Mouse (Mus musculus) kidney, embryonic 16.5 days (tissue): ENCODE measurements around the gene Gm20388. TPM values are rescaled to one million over a fixed set of nuclear protein-coding genes. Genes with fewer than 3 reads are reported as not detected.

Experiments used
- ATAC-seq: fragments of 200-750 bp; cut with Nextera tagmentation; 2 replicates; pipeline ENCODE4 v1.8.0; 2017; ENCODE audit warnings: moderate TSS enrichment; ENCODE audit not compliant: low FRiP score, low TSS enrichment
- H3K27ac ChIP-seq: fragments of 300-500 bp; sonication (generic); 2 replicates; pipeline ENCODE4 v1.5.1; 2014; ENCODE audit warnings: low read length
- H3K27me3 ChIP-seq: fragments of 300-500 bp; sonication (generic); 2 replicates; pipeline ENCODE4 v1.6.1; 2014; ENCODE audit warnings: low read length, control low read depth, mixed read lengths; ENCODE audit not compliant: insufficient read depth
- H3K36me3 ChIP-seq: fragments of 300-500 bp; sonication (generic); 2 replicates; pipeline ENCODE4 v1.6.1; 2014; ENCODE audit warnings: low read length, control low read depth, mixed read lengths; ENCODE audit not compliant: insufficient read depth
- H3K4me1 ChIP-seq: fragments of 300-500 bp; sonication (generic); 2 replicates; pipeline ENCODE4 v1.6.1; 2014; ENCODE audit warnings: low read length, control low read depth, mixed read lengths; ENCODE audit not compliant: insufficient read depth
- H3K4me2 ChIP-seq: fragments of 300-500 bp; sonication (generic); replicated peaks from 2 replicates; pipeline ENCODE4 v1.6.1; 2014; ENCODE audit warnings: low read depth, low read length
- H3K4me3 ChIP-seq: fragments of 300-500 bp; sonication (generic); 2 replicates; pipeline ENCODE4 v1.5.1; 2014; ENCODE audit warnings: mild to moderate bottlenecking, low read length
- H3K9ac ChIP-seq: fragments of 300-500 bp; sonication (generic); replicated peaks from 2 replicates; pipeline ENCODE4 v1.6.1; 2014; ENCODE audit warnings: low read length
- H3K9me3 ChIP-seq: fragments of 300-500 bp; sonication (generic); 2 replicates; pipeline ENCODE4 v1.6.1; 2016; ENCODE audit warnings: low read length, control low read depth
- WGBS: fragments of 180-500 bp; shearing (Covaris S2); extraction: QIAGEN DNeasy Blood & Tissue Kit; methylation state at CpG from one replicate; pipeline ENCODE4 v1.1.7; 2014; 5-methylcytosine and 5-hydroxymethylcytosine counted together
- polyA plus RNA-seq: library from polyadenylated mRNA; unstranded; fragments of >200 nt; fragmentation: Nextera tagmentation; extraction: Ambion mirVana; gene quantifications from 2 replicates; pipeline ENCODE4 v1.2.1, GENCODE M21; 2015

Gm20388 gene
- polyA plus RNA-seq, 1 experiment from 2014 or later: 7.7 TPM

- H3K4me3 ChIP-seq: no peak overlapping the region
- WGBS: 83% methylated on average over 16 of the region's 16 CpGs
Measured at GRCm38 (mm10) chr8:122646337-122646736, 2735.7 kb downstream of the Gm20388 start.

GRCm38 (mm10) chr8:122648192-122648970 lies 2737.7 kb downstream of the Gm20388 start:
- Histone ChIP-seq H3K4me3 (no peak overlapping the region), H3K9ac (no peak overlapping the region), H3K27me3 (no peaks in the 10 kb centered on the region), H3K36me3 (no peaks in the 10 kb centered on the region), H3K9me3 (no peaks in the 10 kb centered on the region), H3K4me1 (peaks cover 15% of the 10 kb centered on the region; the same call in 1 of the 2 replicates), H3K27ac (no peak overlapping the region), H3K4me2 (no peak overlapping the region)
- ATAC-seq: no peak
- WGBS: 55% methylated on average over 15 of the region's 15 CpGs

More at GRCm38 (mm10) chr8:122646337-122646736, 2735.7 kb downstream of the Gm20388 start:
- no peak for ATAC-seq
- H3K9ac ChIP-seq: no peak overlapping the region
- no peaks in the 10 kb centered on the region for H3K27me3 ChIP-seq
- H3K36me3 ChIP-seq: no peaks in the 10 kb centered on the region
- no peak overlapping the region for H3K27ac ChIP-seq
- no peak overlapping the region for H3K4me2 ChIP-seq
- H3K4me1 ChIP-seq: peaks cover 8% of the 10 kb centered on the region; the same call in 1 of the 2 replicates
- H3K9me3 ChIP-seq: no peaks in the 10 kb centered on the region

- no peaks in the 10 kb centered on the region for H3K27me3 ChIP-seq
- H3K9me3 ChIP-seq: no peaks in the 10 kb centered on the region
- WGBS: 80% methylated on average over 16 of the region's 16 CpGs
- H3K4me2 ChIP-seq: no peak overlapping the region
- H3K9ac ChIP-seq: no peak overlapping the region
- H3K36me3 ChIP-seq: no peaks in the 10 kb centered on the region
- H3K4me1 ChIP-seq: peaks cover 38% of the 10 kb centered on the region
- H3K4me3 ChIP-seq: no peak overlapping the region
- ATAC-seq: no peak
- no peak overlapping the region for H3K27ac ChIP-seq
Measured at GRCm38 (mm10) chr8:122651326-122651921, 2740.8 kb downstream of the Gm20388 start.

- H3K9me3 ChIP-seq: no peaks in the 10 kb centered on the region
- no peak overlapping the region for H3K4me3 ChIP-seq
- H3K27me3 ChIP-seq: no peaks in the 10 kb centered on the region
- no peak for ATAC-seq
- WGBS: 64% methylated on average over 6 of the region's 6 CpGs
- no peak overlapping the region for H3K27ac ChIP-seq
- no peak overlapping the region for H3K9ac ChIP-seq
- H3K36me3 ChIP-seq: no peaks in the 10 kb centered on the region
- peaks cover 38% of the 10 kb centered on the region for H3K4me1 ChIP-seq
- no peak overlapping the region for H3K4me2 ChIP-seq
Measured at GRCm38 (mm10) chr8:122652643-122653042, 2742.0 kb downstream of the Gm20388 start.

- Histone ChIP-seq H3K9ac (no peak overlapping the region), H3K27ac (0 out of 2 replicates have a peak overlapping the region, but pooled peaks have one; percentile 24), H3K4me1 (peaks cover 43% of the 10 kb centered on the region), H3K9me3 (no peaks in the 10 kb centered on the region), H3K4me3 (no peak overlapping the region), H3K36me3 (no peaks in the 10 kb centered on the region), H3K4me2 (no peak overlapping the region), H3K27me3 (no peaks in the 10 kb centered on the region)
- ATAC-seq: peak; percentile 52
- WGBS: 36% methylated on average over 7 of the region's 7 CpGs
Measured at GRCm38 (mm10) chr8:122654768-122655167, 2744.1 kb downstream of the Gm20388 start.

- Histone ChIP-seq H3K9me3 (no peaks in the 10 kb centered on the region), H3K27ac (peak overlapping the region; percentile 35; the same call in 1 of the 2 replicates)
Measured at GRCm38 (mm10) chr8:122656056-122656999, 2745.7 kb downstream of the Gm20388 start.

GRCm38 (mm10) chr8:122658149-122658806 lies 2747.6 kb downstream of the Gm20388 start:
- no peaks in the 10 kb centered on the region for H3K27me3 ChIP-seq
- no peak overlapping the region for H3K4me2 ChIP-seq
- no peak overlapping the region for H3K27ac ChIP-seq
- no peaks in the 10 kb centered on the region for H3K36me3 ChIP-seq
- no peak for ATAC-seq
- H3K4me1 ChIP-seq: peaks cover 57% of the 10 kb centered on the region
- H3K9me3 ChIP-seq: no peaks in the 10 kb centered on the region
- 56% methylated on average over 10 of the region's 10 CpGs for WGBS
- no peak overlapping the region for H3K4me3 ChIP-seq
- H3K9ac ChIP-seq: no peak overlapping the region

More at GRCm38 (mm10) chr8:122656056-122656999, 2745.7 kb downstream of the Gm20388 start:
- Histone ChIP-seq H3K4me3 (no peak overlapping the region), H3K4me1 (peaks cover 51% of the 10 kb centered on the region), H3K4me2 (no peak overlapping the region), H3K9ac (no peak overlapping the region), H3K36me3 (no peaks in the 10 kb centered on the region), H3K27me3 (no peaks in the 10 kb centered on the region)
- 64% methylated on average over 13 of the region's 13 CpGs for WGBS
- ATAC-seq: no peak

GRCm38 (mm10) chr8:122658807-122659160 lies 2748.1 kb downstream of the Gm20388 start:
- ATAC-seq: no peak
- Histone ChIP-seq H3K9me3 (no peaks in the 10 kb centered on the region), H3K4me3 (no peak overlapping the region), H3K36me3 (no peaks in the 10 kb centered on the region), H3K9ac (no peak overlapping the region), H3K27ac (no peak overlapping the region), H3K4me1 (peaks cover 57% of the 10 kb centered on the region), H3K4me2 (no peak overlapping the region), H3K27me3 (no peaks in the 10 kb centered on the region)
- 42% methylated on average over 9 of the region's 9 CpGs for WGBS

GRCm38 (mm10) chr8:122660022-122660421 lies 2749.4 kb downstream of the Gm20388 start:
- Histone ChIP-seq H3K4me3 (no peak overlapping the region), H3K9ac (no peak overlapping the region), H3K4me2 (no peak overlapping the region), H3K36me3 (no peaks in the 10 kb centered on the region), H3K9me3 (no peaks in the 10 kb centered on the region), H3K27me3 (no peaks in the 10 kb centered on the region), H3K4me1 (peaks cover 56% of the 10 kb centered on the region), H3K27ac (no peak overlapping the region)
- 72% methylated on average over 2 of the region's 2 CpGs for WGBS
- ATAC-seq: no peak
